Comparison of ENCODE assay signal across 21 mouse cellular contexts in the genomic region with DNA sequence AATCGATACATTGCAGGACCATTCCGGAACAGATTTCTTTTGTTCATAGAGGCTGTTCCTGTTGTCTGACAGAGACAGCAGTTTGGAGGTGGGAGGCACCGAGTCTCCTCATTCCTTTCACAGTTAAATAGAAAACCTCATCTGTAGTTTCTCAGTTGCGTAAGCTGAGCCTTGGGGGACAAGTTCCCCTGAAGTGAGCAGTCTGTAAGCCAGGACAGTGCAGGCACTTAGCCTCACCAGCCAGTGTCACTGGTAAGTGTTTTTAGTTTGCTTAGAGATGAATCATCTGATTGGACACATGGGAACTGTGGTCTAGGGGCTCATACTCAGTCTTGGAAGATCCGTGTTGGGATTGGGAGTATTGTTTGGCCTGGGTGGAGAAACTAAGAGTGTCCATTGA. TPM values are rescaled to one million over a fixed set of nuclear protein-coding genes. Genes with fewer than 3 reads are reported as not detected.
DNase-seq lines count a peak whose midpoint lies in the region; ATAC-seq and TF ChIP-seq lines count a peak whose summit lies in the region.
"Had no signal": no experiment of that assay in that cellular context is flagged by ENCODE, and none has a peak within 500 bp of the region (broad histone marks: within the 10 kb centered on the region; RNA-seq: fewer than 3 reads in every experiment).

A gene (plus strand): TSS at position 154 of the 400 bp plus-strand sequence.

- H3K27ac ChIP-seq in forebrain, postnatal 0 days (ENCODE audit: low read depth, low read length) = no peak within 1 kb of the TSS
- H3K27ac ChIP-seq in forebrain, embryonic 16.5 days (ENCODE audit: low read length) = no peak within 1 kb of the TSS
- H3K27ac ChIP-seq in hindbrain, embryonic 13.5 days = no peak within 1 kb of the TSS
- no peak within 1 kb of the TSS for H3K27ac ChIP-seq in hindbrain, embryonic 12.5 days
- peak within 1 kb of the TSS; percentile 49 for H3K27ac ChIP-seq in testis, adult 2 months (ENCODE audit: control insufficient read depth, insufficient read depth, low read depth, low read length)
- H3K27ac ChIP-seq: forebrain, embryonic 12.5 days; gastrocnemius, adult 2 months; heart, embryonic 13.5 days; hindbrain, embryonic 15.5 days; left cerebral cortex, adult 2 months; limb, embryonic 13.5 days; lung, embryonic 15.5 days; midbrain, embryonic 12.5 days; neural tube, embryonic 13.5 days had no signal

- no peak within 1 kb of the TSS for H3K4me3 ChIP-seq in forebrain, postnatal 0 days (ENCODE audit: low read depth, low read length)
- H3K4me3 ChIP-seq in forebrain, embryonic 16.5 days (replicated peaks; ENCODE audit: low read length) = no peak within 1 kb of the TSS
- H3K4me3 ChIP-seq in hindbrain, embryonic 13.5 days = no peak within 1 kb of the TSS
- no peak within 1 kb of the TSS for H3K4me3 ChIP-seq in hindbrain, embryonic 12.5 days
- no peak within 1 kb of the TSS for H3K4me3 ChIP-seq in testis, adult 2 months (ENCODE audit: control insufficient read depth, low read depth, low read length)
- H3K4me3 ChIP-seq: forebrain, embryonic 12.5 days; gastrocnemius, adult 2 months; heart, embryonic 13.5 days; hindbrain, embryonic 15.5 days; left cerebral cortex, adult 2 months; limb, embryonic 13.5 days; lung, embryonic 15.5 days; midbrain, embryonic 12.5 days; neural tube, embryonic 13.5 days had no signal

- no peak within 1 kb of the TSS for H3K4me2 ChIP-seq in forebrain, postnatal 0 days (ENCODE audit: low read depth)
- H3K4me2 ChIP-seq in forebrain, embryonic 16.5 days (ENCODE audit: low read length) = no peak within 1 kb of the TSS
- H3K4me2 ChIP-seq in hindbrain, embryonic 13.5 days = no peak within 1 kb of the TSS
- no peak within 1 kb of the TSS for H3K4me2 ChIP-seq in hindbrain, embryonic 12.5 days (replicated peaks)
- H3K4me2 ChIP-seq: forebrain, embryonic 12.5 days; heart, embryonic 13.5 days; hindbrain, embryonic 15.5 days; limb, embryonic 13.5 days; liver, embryonic 11.5 days; lung, embryonic 15.5 days; midbrain, embryonic 12.5 days; neural tube, embryonic 13.5 days had no signal

- no peaks in the 10 kb centered on the region for H3K4me1 ChIP-seq in forebrain, postnatal 0 days (ENCODE audit: insufficient read depth)
- H3K4me1 ChIP-seq in forebrain, embryonic 16.5 days (replicated peaks; ENCODE audit: control insufficient read depth, insufficient read depth, low read length) = no peaks in the 10 kb centered on the region
- H3K4me1 ChIP-seq in hindbrain, embryonic 13.5 days (replicated peaks) = no peaks in the 10 kb centered on the region
- no peaks in the 10 kb centered on the region for H3K4me1 ChIP-seq in hindbrain, embryonic 12.5 days
- H3K4me1 ChIP-seq in testis, adult 2 months (ENCODE audit: control insufficient read depth, insufficient read depth, low read length) = no peaks in the 10 kb centered on the region
- H3K4me1 ChIP-seq: forebrain, embryonic 12.5 days; heart, embryonic 13.5 days; hindbrain, embryonic 15.5 days; limb, embryonic 13.5 days; lung, embryonic 15.5 days; neural tube, embryonic 13.5 days had no signal

- H3K9me3 ChIP-seq in forebrain, postnatal 0 days (ENCODE audit: low read length) = no peaks in the 10 kb centered on the region
- H3K9me3 ChIP-seq in forebrain, embryonic 16.5 days (ENCODE audit: control insufficient read depth, low read length) = no peaks in the 10 kb centered on the region
- no peaks in the 10 kb centered on the region for H3K9me3 ChIP-seq in hindbrain, embryonic 13.5 days
- no peaks in the 10 kb centered on the region for H3K9me3 ChIP-seq in hindbrain, embryonic 12.5 days (replicated peaks)
- H3K9me3 ChIP-seq: forebrain, embryonic 12.5 days; heart, embryonic 13.5 days; hindbrain, embryonic 15.5 days; limb, embryonic 13.5 days; lung, embryonic 15.5 days; midbrain, embryonic 12.5 days; neural tube, embryonic 13.5 days had no signal

- H3K9ac ChIP-seq in forebrain, postnatal 0 days = no peak within 1 kb of the TSS
- H3K9ac ChIP-seq in forebrain, embryonic 16.5 days (replicated peaks; ENCODE audit: low read depth, low read length) = no peak within 1 kb of the TSS
- no peak within 1 kb of the TSS for H3K9ac ChIP-seq in hindbrain, embryonic 13.5 days
- H3K9ac ChIP-seq in hindbrain, embryonic 12.5 days = no peak within 1 kb of the TSS
- H3K9ac ChIP-seq: forebrain, embryonic 12.5 days; heart, embryonic 13.5 days; hindbrain, embryonic 15.5 days; limb, embryonic 13.5 days; lung, embryonic 15.5 days; midbrain, embryonic 12.5 days; neural tube, embryonic 13.5 days had no signal

- ATAC-seq in forebrain, postnatal 0 days = 0 out of 2 replicates have a peak, but pooled peaks have one; percentile 16
- ATAC-seq in forebrain, embryonic 16.5 days = no peak
- peak; percentile 52; the same call in 1 of the 2 replicates for ATAC-seq in hindbrain, embryonic 13.5 days (ENCODE audit: low FRiP score)
- ATAC-seq in hindbrain, embryonic 12.5 days (ENCODE audit: low FRiP score) = no peak
- ATAC-seq: activated CD4-positive, CD25-positive, alpha-beta regulatory T cell, adult 4 months had no signal

- no peaks in the 10 kb centered on the region for H3K27me3 ChIP-seq in forebrain, postnatal 0 days (ENCODE audit: insufficient read depth, low read length)
- no peaks in the 10 kb centered on the region for H3K27me3 ChIP-seq in forebrain, embryonic 16.5 days (replicated peaks; ENCODE audit: control insufficient read depth, insufficient read depth, low read length)
- H3K27me3 ChIP-seq in hindbrain, embryonic 13.5 days = no peaks in the 10 kb centered on the region
- no peaks in the 10 kb centered on the region for H3K27me3 ChIP-seq in hindbrain, embryonic 12.5 days
- H3K27me3 ChIP-seq in testis, adult 2 months (ENCODE audit: control insufficient read depth, insufficient read depth, low read length) = no peaks in the 10 kb centered on the region
- H3K27me3 ChIP-seq: forebrain, embryonic 12.5 days; heart, embryonic 13.5 days; hindbrain, embryonic 15.5 days; limb, embryonic 13.5 days; lung, embryonic 15.5 days; midbrain, embryonic 12.5 days; neural tube, embryonic 13.5 days had no signal

- peak; percentile 8 for DNase-seq in forebrain, postnatal 0 days
- no peak for DNase-seq in testis, postnatal 14 days (ENCODE audit: low spot score)
- DNase-seq in cerebellum, postnatal 14 days = no peak
- no peak for DNase-seq in lung, postnatal 4 days

- peaks cover 34% of the 10 kb centered on the region for H3K36me3 ChIP-seq in forebrain, postnatal 0 days (ENCODE audit: insufficient read depth)
- peaks cover 8% of the 10 kb centered on the region for H3K36me3 ChIP-seq in forebrain, embryonic 16.5 days (ENCODE audit: control insufficient read depth, insufficient read depth)
- peaks cover 39% of the 10 kb centered on the region for H3K36me3 ChIP-seq in hindbrain, embryonic 13.5 days
- H3K36me3 ChIP-seq in hindbrain, embryonic 12.5 days = peaks cover 28% of the 10 kb centered on the region
- peaks cover 4% of the 10 kb centered on the region for H3K36me3 ChIP-seq in testis, adult 2 months (ENCODE audit: control insufficient read depth, insufficient read depth, low read length)

- 53% methylated on average over 5 of the region's 5 CpGs for WGBS in forebrain, postnatal 0 days
- 63% methylated on average over 5 of the region's 5 CpGs for WGBS in forebrain, embryonic 16.5 days
- WGBS in hindbrain, embryonic 13.5 days = 51% methylated on average over 5 of the region's 5 CpGs
- WGBS in hindbrain, embryonic 12.5 days = 39% methylated on average over 5 of the region's 5 CpGs

- TF ChIP-seq CTCF in forebrain, postnatal 0 days (IDR thresholded peaks at IDR 0.05; ENCODE audit: low read depth) = no peak
- no peak for TF ChIP-seq CTCF in testis, adult 2 months (IDR thresholded peaks at IDR 0.05; ENCODE audit: control insufficient read depth, insufficient read depth, insufficient replicate concordance, low read depth, low read length)

- no peak for TF ChIP-seq POLR2A in testis, adult 2 months (IDR thresholded peaks at IDR 0.05; ENCODE audit: control insufficient read depth, low read depth, low read length)

RNA-seq across cellular contexts. Expression of the gene that starts here (rescaled TPM):
- total RNA-seq in forebrain, postnatal 0 days (2014; rRNA removed) = 0.14 and 1.0 TPM in 2 replicates
- 0.88 and 1.4 TPM in 2 replicates for polyA plus RNA-seq in forebrain, postnatal 0 days (2015; fragmentation: Nextera tagmentation; extraction: Ambion mirVana)
- 0.98 and 1.8 TPM in 2 replicates for polyA plus RNA-seq in forebrain, embryonic 16.5 days (2015; fragmentation: Nextera tagmentation; extraction: Ambion mirVana)
- polyA plus RNA-seq in hindbrain, embryonic 13.5 days (2015; fragmentation: Nextera tagmentation; extraction: Ambion mirVana) = 2.0 and 2.4 TPM in 2 replicates
- polyA plus RNA-seq in hindbrain, embryonic 12.5 days (2016; fragmentation: Nextera tagmentation; extraction: Ambion mirVana) = 1.5 and 2.9 TPM in 2 replicates
- 1.7 and 2.1 TPM in 2 replicates for polyA plus RNA-seq in testis, adult 2 months (2012; rRNA removed)
- total RNA-seq: megakaryocyte, adult 5-6 weeks had no signal
- polyA plus RNA-seq: activated CD4-positive, CD25-positive, alpha-beta regulatory T cell, adult 4 months; heart, embryonic 13.5 days; liver, embryonic 11.5 days; liver, embryonic 16.5 days had no signal

Comparison
In these comparisons a context has a peak if more than half of its experiments do, and no peak if none do; other contexts are left out.
1. ATAC-seq: peak in forebrain, postnatal 0 days (single experiment) and hindbrain, embryonic 13.5 days (single experiment); none in forebrain, embryonic 16.5 days (single experiment) and hindbrain, embryonic 12.5 days (single experiment).